Mouse (Mus musculus) kidney, postnatal 4 days (tissue): ENCODE measurements around the gene Rxra.
A peak's percentile ranks its signal among the peaks of the same experiment; 100 is the strongest.

ENCODE experiments used
- DNase-seq, 2 experiments: peaks; one replicate each; pipeline ENCODE4 v3.0.0; 2021; ENCODE audit warnings: mixed read lengths in 2 of 2

Gene Rxra

GRCm38 (mm10) chr2:27702904-27703666, 26.8 kb downstream of the Rxra start:
- DNase-seq: peak in 1 of 2 experiments; percentile 44

- DNase-seq: no peak
Measured at GRCm38 (mm10) chr2:27703852-27704640, 27.8 kb downstream of the Rxra start.

GRCm38 (mm10) chr2:27704641-27705040, 28.4 kb downstream of the Rxra start:
- DNase-seq: no peak

- DNase-seq: peak in 1 of 2 experiments; percentile 43
Measured at GRCm38 (mm10) chr2:27710871-27711382, 34.7 kb downstream of the Rxra start.

- no peak for DNase-seq
Measured at GRCm38 (mm10) chr2:27712626-27713025, 36.4 kb downstream of the Rxra start.

- no peak for DNase-seq
Measured at GRCm38 (mm10) chr2:27713378-27713777, 37.1 kb downstream of the Rxra start.

- no peak for DNase-seq
Measured at GRCm38 (mm10) chr2:27714131-27714530, 37.9 kb downstream of the Rxra start.

GRCm38 (mm10) chr2:27715221-27715620, 39.0 kb downstream of the Rxra start:
- peak in 1 of 2 experiments; percentile 42 for DNase-seq

- peak in 1 of 2 experiments; percentile 34 for DNase-seq
Measured at GRCm38 (mm10) chr2:27716339-27716738, 40.1 kb downstream of the Rxra start.

GRCm38 (mm10) chr2:27718191-27718590, 42.0 kb downstream of the Rxra start:
- peak; percentile 80 to 87 for DNase-seq

- DNase-seq: no peak
Measured at GRCm38 (mm10) chr2:27719601-27720000, 43.4 kb downstream of the Rxra start.

GRCm38 (mm10) chr2:27721611-27722010, 45.4 kb downstream of the Rxra start:
- DNase-seq: no peak

GRCm38 (mm10) chr2:27724729-27725316, 48.6 kb downstream of the Rxra start:
- DNase-seq: no peak

- no peak for DNase-seq
Measured at GRCm38 (mm10) chr2:27727994-27728854, 52.0 kb downstream of the Rxra start.

- no peak for DNase-seq
Measured at GRCm38 (mm10) chr2:27729009-27729408, 52.8 kb downstream of the Rxra start.

GRCm38 (mm10) chr2:27730002-27730905, 54.0 kb downstream of the Rxra start:
- DNase-seq: peak; percentile 39 to 47

- DNase-seq: no peak
Measured at GRCm38 (mm10) chr2:27733021-27733420, 56.8 kb downstream of the Rxra start.

- DNase-seq: peak; percentile 60 to 64
Measured at GRCm38 (mm10) chr2:27734328-27734727, 58.1 kb downstream of the Rxra start.

- no peak for DNase-seq
Measured at GRCm38 (mm10) chr2:27734800-27735199, 58.6 kb downstream of the Rxra start.

GRCm38 (mm10) chr2:27736802-27737201, 60.6 kb downstream of the Rxra start:
- DNase-seq: no peak

- DNase-seq: no peak
Measured at GRCm38 (mm10) chr2:27738396-27738795, 62.2 kb downstream of the Rxra start.
